Mouse (Mus musculus) gastrocnemius, postnatal 10 days (tissue): ENCODE measurements at regions not wholly inside any gene's neighbourhood (a gene's known extent, or its start where the extent isn't known, plus 50 kb on each side); places are given as distances from the start of the nearest gene placed in this dataset.

Source experiments
- DNase-seq: peaks from one replicate; pipeline ENCODE4 v3.0.0; 2021; ENCODE audit warnings: mixed read lengths

DNA sequence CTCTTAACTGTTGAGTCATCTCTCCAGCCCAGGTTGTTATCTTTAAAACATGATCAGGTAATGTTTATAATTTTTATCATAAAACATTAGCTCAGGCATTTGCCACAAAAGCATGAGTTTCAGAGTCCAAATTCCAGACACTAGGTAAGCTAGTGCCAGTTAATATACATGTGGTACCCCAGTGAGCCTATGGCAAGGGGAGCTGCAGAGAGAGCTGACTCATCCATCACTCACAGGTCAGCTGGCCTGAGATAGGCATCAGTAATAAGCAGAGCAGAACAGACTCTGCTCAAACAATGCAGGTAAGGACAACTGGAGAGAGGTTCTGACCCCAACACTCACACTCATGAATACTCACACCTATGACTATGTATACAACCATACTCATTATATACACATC, 144.6 kb upstream of the Sgcd start:
- no peak for DNase-seq

GRCm38 (mm10) chr11:48098063-48098462, 109.3 kb upstream of the Sgcd start:
- DNase-seq: no peak

GRCm38 (mm10) chr11:48097455-48097854, 108.7 kb upstream of the Sgcd start:
- no peak for DNase-seq

GRCm38 (mm10) chr11:48067072-48067471, 78.3 kb upstream of the Sgcd start:
- DNase-seq: peak; percentile 8

DNA sequence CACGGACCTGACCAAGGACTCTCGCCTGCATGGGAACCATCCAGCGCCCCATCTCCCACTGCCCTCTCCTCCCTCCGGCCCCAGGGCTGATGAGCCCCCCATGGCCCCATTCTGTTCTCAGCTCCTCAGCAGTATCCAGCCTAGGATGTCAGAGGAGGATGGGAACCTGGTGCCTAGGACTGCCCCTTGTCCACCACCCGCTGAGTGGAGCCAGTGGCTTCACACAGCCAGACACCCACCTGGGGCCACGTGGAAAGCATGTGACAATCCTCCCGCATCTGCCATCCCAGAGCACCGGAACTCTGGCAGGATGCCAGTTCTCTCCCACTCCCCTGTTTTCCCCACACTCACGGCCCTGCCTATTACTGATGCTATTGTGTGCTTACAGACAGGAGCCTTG, 75.0 kb upstream of the Sgcd start:
- DNase-seq: no peak

DNA sequence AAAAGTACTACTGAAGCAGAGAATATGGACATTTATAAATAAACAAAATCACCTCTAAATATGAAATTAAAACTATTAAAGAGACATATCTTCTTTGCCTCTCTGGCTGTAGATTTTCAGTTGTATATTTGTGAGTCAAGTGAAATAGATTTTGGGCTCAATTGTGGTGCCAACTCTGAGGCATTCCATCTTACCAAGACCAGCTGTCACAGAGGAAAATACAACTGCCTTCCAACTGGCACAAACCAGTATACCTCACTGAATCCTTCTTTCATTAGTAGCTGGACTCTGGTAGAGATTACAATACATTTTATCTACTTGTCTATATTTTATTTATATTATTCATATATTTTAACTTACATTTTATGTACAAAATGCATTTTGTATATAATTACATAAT, 72.7 kb upstream of the Sgcd start:
- DNase-seq: no peak

DNA sequence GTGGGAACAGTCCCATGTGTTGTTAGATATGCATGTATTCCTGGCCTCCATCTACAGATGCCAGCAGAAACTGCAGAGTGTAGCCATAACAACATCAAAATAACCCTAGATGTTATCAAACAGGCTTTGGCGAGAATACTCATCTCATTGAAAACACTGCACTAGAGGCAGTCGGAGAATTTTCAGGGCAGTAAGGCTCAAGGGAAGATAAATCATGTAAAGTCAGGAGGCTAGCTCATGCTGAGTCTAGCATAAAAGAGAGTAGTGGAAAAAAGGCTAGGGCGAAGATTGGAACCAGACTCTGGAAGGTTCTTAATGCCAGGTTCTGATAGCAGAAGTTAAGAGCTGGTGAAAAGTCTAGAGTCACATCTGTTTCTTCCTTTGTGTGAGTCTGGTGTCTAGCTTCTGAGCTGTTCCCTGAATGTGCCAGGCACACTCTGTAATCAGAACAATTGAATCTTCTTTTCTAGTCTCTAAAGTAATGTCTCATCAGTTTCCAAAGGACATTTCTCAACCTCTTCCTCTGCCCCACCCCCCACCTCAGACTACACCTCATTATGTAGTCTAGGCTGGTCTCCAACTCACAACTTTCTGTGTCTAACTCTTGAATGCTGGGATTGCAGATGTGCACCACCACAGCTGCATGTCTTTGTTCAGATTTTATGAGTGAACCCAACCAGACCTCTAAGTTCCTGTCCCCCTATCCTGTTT, 62.5 kb upstream of the Sgcd start:
- no peak for DNase-seq

DNA sequence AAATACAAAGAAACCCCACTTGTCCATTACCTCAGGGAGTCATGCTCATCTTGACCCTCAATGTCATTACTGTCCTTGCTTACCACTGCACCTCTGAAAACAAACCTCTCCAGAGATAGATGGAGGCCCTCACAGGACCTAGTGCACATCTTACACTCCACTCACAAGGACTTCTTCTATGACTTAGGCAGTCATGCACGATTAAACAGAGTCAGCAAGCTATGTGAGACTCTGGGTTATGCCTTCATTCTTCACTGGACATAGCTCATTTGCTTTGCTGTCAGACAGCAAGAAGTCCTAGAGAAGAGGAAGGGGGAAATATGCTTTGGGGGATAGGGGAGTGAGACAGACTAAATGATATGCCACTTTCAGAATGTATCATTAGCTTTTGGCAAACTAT, 59.5 kb upstream of the Sgcd start:
- DNase-seq: no peak
